Mouse (Mus musculus) left cerebral cortex, postnatal 4 days (tissue): Measurements from ENCODE around the gene Plekho1. TPM values are rescaled to one million over a fixed set of nuclear protein-coding genes. Genes with fewer than 3 reads are reported as not detected.

Experiments used
- DNase-seq: peaks from one replicate; pipeline ENCODE4 v3.0.0-alpha.2; 2022
- intact Hi-C: fragments of 180-260 bp; cut with DNase I; formaldehyde crosslinking; loops from one replicate; pipeline ENCODE4 v1.15.1; 2025
- total RNA-seq, 2 experiments: library from RNA; stranded (reverse); gene quantifications; 2 replicates each; pipeline ENCODE4 v1.2.3; 2021

Plekho1 gene
- total RNA-seq, 2 experiments from 2014 or later, result 83.3 to 89.3 TPM

GRCm38 (mm10) chr3:96012805-96013204 is 17.0 kb upstream of the Plekho1 start:
- intact Hi-C loops, result no loop called here
- DNase-seq, result no peak

GRCm38 (mm10) chr3:96008463-96008862 is 12.7 kb upstream of the Plekho1 start:
- no peak for DNase-seq
- intact Hi-C loops, result no loop called here

GRCm38 (mm10) chr3:96001560-96001959 is 5.8 kb upstream of the Plekho1 start:
- no peak for DNase-seq
- intact Hi-C loops, result no loop called here

GRCm38 (mm10) chr3:96000921-96001501 is 5.2 kb upstream of the Plekho1 start:
- DNase-seq, result no peak

GRCm38 (mm10) chr3:96000080-96000632 is 4.4 kb upstream of the Plekho1 start:
- DNase-seq, result no peak
- intact Hi-C loops, result no loop called here

More at GRCm38 (mm10) chr3:96000921-96001501, 5.2 kb upstream of the Plekho1 start:
- intact Hi-C loops, result no loop called here

GRCm38 (mm10) chr3:95999308-96000079 is 3.7 kb upstream of the Plekho1 start:
- intact Hi-C loops, result no loop called here

GRCm38 (mm10) chr3:95997203-95997721 is 1.5 kb upstream of the Plekho1 start:
- DNase-seq, result no peak
- intact Hi-C loops, result no loop called here

More at GRCm38 (mm10) chr3:95999308-96000079, 3.7 kb upstream of the Plekho1 start:
- DNase-seq, result no peak

- intact Hi-C loops, result no loop called here
- DNase-seq, result no peak
Measured at GRCm38 (mm10) chr3:95996451-95997073, 761 bp upstream of the Plekho1 start.

- DNase-seq, result peak; percentile 56
- intact Hi-C loops, result no loop called here
Measured at GRCm38 (mm10) chr3:95994975-95995801, 613 bp downstream of the Plekho1 start.

GRCm38 (mm10) chr3:95994381-95994846 is 1.4 kb downstream of the Plekho1 start:
- intact Hi-C loops, result no loop called here
- DNase-seq, result no peak

GRCm38 (mm10) chr3:95993881-95994280 is 1.9 kb downstream of the Plekho1 start:
- intact Hi-C loops, result no loop called here

GRCm38 (mm10) chr3:95992990-95993603 is 2.7 kb downstream of the Plekho1 start:
- intact Hi-C loops, result no loop called here
- no peak for DNase-seq

More at GRCm38 (mm10) chr3:95993881-95994280, 1.9 kb downstream of the Plekho1 start:
- peak; percentile 35 for DNase-seq

- intact Hi-C loops, result no loop called here
- no peak for DNase-seq
Measured at GRCm38 (mm10) chr3:95990413-95990941, 5.3 kb downstream of the Plekho1 start.

- DNase-seq, result peak; percentile 88
- intact Hi-C loops, result no loop called here
Measured at GRCm38 (mm10) chr3:95988969-95989368, 6.8 kb downstream of the Plekho1 start.

GRCm38 (mm10) chr3:95988138-95988537 is 7.7 kb downstream of the Plekho1 start:
- intact Hi-C loops, result no loop called here

GRCm38 (mm10) chr3:95987386-95988110 is 8.3 kb downstream of the Plekho1 start:
- no peak for DNase-seq
- intact Hi-C loops, result no loop called here

More at GRCm38 (mm10) chr3:95988138-95988537, 7.7 kb downstream of the Plekho1 start:
- DNase-seq, result no peak

GRCm38 (mm10) chr3:95986984-95987383 is 8.8 kb downstream of the Plekho1 start:
- no peak for DNase-seq
- intact Hi-C loops, result no loop called here

GRCm38 (mm10) chr3:95986001-95986622 is 9.7 kb downstream of the Plekho1 start:
- peak; percentile 31 for DNase-seq
- intact Hi-C loops, result no loop called here
